Mouse (Mus musculus) small intestine, adult 2 months (tissue): ENCODE results near the gene Cd8a. TPM values are rescaled to one million over a fixed set of nuclear protein-coding genes. Genes with fewer than 3 reads are reported as not detected.

Source experiments
- H3K27ac ChIP-seq: fragments of 200-500 bp; 2 replicates; pipeline ENCODE4 v1.5.1; 2012; ENCODE audit warnings: low read depth, low read length, control low read depth, inconsistent platforms; ENCODE audit not compliant: insufficient read depth
- H3K27me3 ChIP-seq: fragments of 200-500 bp; 2 replicates; pipeline ENCODE4 v1.6.1; 2012; ENCODE audit warnings: mild to moderate bottlenecking, moderate library complexity, low read length, inconsistent platforms; ENCODE audit not compliant: control insufficient read depth, insufficient read depth
- H3K36me3 ChIP-seq: fragments of 200-500 bp; 2 replicates; pipeline ENCODE4 v1.6.1; 2012; ENCODE audit warnings: mild to moderate bottlenecking, low read length, control low read depth, inconsistent platforms; ENCODE audit not compliant: control insufficient read depth, insufficient read depth
- H3K4me1 ChIP-seq: fragments of 200-500 bp; 2 replicates; pipeline ENCODE4 v1.6.1; 2012; ENCODE audit warnings: low read length, inconsistent platforms, mixed read lengths; ENCODE audit not compliant: control insufficient read depth, insufficient read depth, insufficient read length
- H3K4me3 ChIP-seq: fragments of 200-500 bp; 2 replicates; pipeline ENCODE4 v1.5.1; 2012; ENCODE audit warnings: low read depth, mild to moderate bottlenecking, control low read depth, inconsistent platforms, low read length, moderate library complexity
- CTCF ChIP-seq: fragments of 200-500 bp; IDR thresholded peaks from 2 replicates; pipeline ENCODE4 v1.5.1; 2012; ENCODE audit warnings: low read depth, mild to moderate bottlenecking, control low read depth, inconsistent platforms, low read length, moderate library complexity, mixed read lengths; ENCODE audit not compliant: insufficient replicate concordance, insufficient read length; ENCODE audit errors: extremely low read depth
- POLR2A ChIP-seq: fragments of 200-500 bp; IDR thresholded peaks from 2 replicates; pipeline ENCODE4 v1.6.1; 2012; ENCODE audit warnings: low read depth, mild to moderate bottlenecking, control low read depth, inconsistent platforms, low read length, moderate library complexity
- WGBS: fragments of 180-500 bp; shearing (Covaris S2); methylation state at CpG from one replicate; pipeline ENCODE4 v1.1.7; 2018; 5-methylcytosine and 5-hydroxymethylcytosine counted together
- polyA plus RNA-seq: library from polyadenylated mRNA; depleted of rRNA; stranded (reverse); fragments of >200 nt; gene quantifications from 2 replicates; pipeline ENCODE4 v1.2.3, GENCODE M21; 2012

Gene Cd8a
- polyA plus RNA-seq, 1 experiment: 6.4 TPM

- H3K4me1 ChIP-seq: no peaks in the 10 kb centered on the region
- no peak overlapping the region for H3K4me3 ChIP-seq
- WGBS: 87% methylated on average over 5 of the region's 5 CpGs
- H3K27me3 ChIP-seq: no peaks in the 10 kb centered on the region
- no peak overlapping the region for H3K27ac ChIP-seq
- no peaks in the 10 kb centered on the region for H3K36me3 ChIP-seq
- no peak for TF ChIP-seq POLR2A
- TF ChIP-seq CTCF: no peak
Measured at GRCm38 (mm10) chr6:71381654-71382053, 8.4 kb downstream of the Cd8a start.

- H3K27ac ChIP-seq: no peak overlapping the region
- 84% methylated on average over 2 of the region's 2 CpGs for WGBS
Measured at GRCm38 (mm10) chr6:71390496-71390895, 17.3 kb downstream of the Cd8a start.

DNA sequence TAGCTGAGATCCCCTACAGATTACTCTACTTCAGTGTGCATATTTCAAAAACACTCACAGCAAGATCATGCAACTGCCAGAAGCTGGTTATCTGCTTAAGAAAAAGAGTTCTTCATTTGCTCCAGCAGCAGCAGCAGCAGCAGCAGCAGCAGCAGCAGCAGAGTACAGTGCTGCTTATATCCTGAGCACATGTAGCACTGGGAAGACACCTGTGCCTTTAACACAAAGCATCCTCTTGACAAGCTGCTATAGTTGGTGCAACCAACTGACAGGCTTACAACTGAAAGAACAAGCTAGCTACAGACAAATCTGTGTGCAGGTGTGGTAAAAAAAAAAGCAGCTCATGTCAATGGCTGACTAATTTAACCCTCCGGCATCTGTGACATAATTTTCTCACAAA is 22.8 kb downstream of the Cd8a start:
- Histone ChIP-seq H3K4me1 (no peaks in the 10 kb centered on the region), H3K4me3 (no peak overlapping the region), H3K27me3 (no peaks in the 10 kb centered on the region), H3K36me3 (peaks cover 49% of the 10 kb centered on the region), H3K27ac (no peak overlapping the region)
- no peak for TF ChIP-seq POLR2A
- TF ChIP-seq CTCF: no peak
- 92% methylated on average over 1 of the region's 1 CpGs for WGBS

More at GRCm38 (mm10) chr6:71390496-71390895, 17.3 kb downstream of the Cd8a start:
- Histone ChIP-seq H3K4me1 (no peaks in the 10 kb centered on the region), H3K36me3 (peaks cover 27% of the 10 kb centered on the region), H3K27me3 (no peaks in the 10 kb centered on the region), H3K4me3 (no peak overlapping the region)
- TF ChIP-seq CTCF: no peak
- TF ChIP-seq POLR2A: no peak

- H3K4me3 ChIP-seq: no peak overlapping the region
- H3K4me1 ChIP-seq: no peaks in the 10 kb centered on the region
- 93% methylated on average over 6 of the region's 6 CpGs for WGBS
- H3K27me3 ChIP-seq: no peaks in the 10 kb centered on the region
- no peak for TF ChIP-seq CTCF
- TF ChIP-seq POLR2A: no peak
- no peak overlapping the region for H3K27ac ChIP-seq
- H3K36me3 ChIP-seq: peaks cover 47% of the 10 kb centered on the region
Measured at GRCm38 (mm10) chr6:71396761-71397160, 23.5 kb downstream of the Cd8a start.

DNA sequence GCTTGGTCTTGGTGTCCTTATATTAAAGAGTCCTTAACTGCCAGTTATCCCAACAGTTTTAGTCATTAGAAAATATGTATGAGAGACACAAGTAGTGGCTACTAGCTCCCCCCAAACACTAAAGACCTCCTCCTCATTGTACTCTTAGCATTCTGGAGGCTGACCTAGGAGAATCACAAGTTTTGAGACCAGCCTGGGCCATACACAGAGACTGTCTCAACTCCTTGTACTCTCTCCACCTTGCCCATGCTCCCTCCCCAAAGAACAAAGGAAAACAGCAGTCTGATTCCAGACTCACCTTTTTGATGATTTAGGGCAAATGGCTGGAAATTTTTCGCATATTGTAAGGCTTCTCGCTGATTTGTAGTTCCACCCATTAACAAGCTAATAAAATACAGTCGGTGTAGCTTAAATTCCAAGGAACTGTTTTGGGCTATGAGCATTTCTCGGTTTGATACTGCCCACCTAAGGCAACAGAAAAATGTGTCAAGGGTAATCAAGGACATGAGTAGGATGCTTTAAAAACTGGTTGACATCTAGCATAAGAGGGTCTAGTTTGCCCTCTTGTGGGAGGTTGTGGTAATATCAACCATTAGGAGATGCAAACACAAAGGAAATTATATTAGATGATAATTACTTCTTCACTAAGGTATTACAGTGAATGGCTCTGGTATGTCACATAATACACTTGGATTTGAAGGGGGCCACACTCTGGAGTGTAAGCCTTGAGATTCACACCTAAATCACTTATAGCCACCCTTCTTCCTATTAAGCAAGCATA is 25.8 kb downstream of the Cd8a start:
- Histone ChIP-seq H3K4me1 (no peaks in the 10 kb centered on the region), H3K27me3 (no peaks in the 10 kb centered on the region), H3K4me3 (no peak overlapping the region), H3K36me3 (peaks cover 34% of the 10 kb centered on the region), H3K27ac (no peak overlapping the region)
- WGBS: 85% methylated on average over 4 of the region's 4 CpGs
- TF ChIP-seq CTCF (no peak), POLR2A (no peak)

DNA sequence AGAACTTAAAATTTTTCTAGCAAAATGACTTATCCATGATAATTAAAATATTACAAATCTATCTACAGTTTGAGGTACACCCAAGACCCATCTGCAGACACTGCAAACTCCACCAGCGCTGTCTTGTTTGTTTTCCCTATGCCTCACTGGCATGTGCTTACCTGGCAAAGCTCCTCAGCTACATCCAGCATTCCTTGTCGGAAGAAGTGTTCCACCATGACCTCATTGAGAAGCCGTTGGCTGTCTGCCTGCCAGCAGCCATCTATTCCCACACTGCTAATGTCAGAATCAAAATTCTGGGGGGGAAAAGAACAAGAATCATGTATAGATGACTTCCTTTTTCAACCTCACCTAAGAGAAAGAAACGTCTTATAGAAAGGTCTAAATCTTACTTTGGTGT is 41.4 kb downstream of the Cd8a start:
- 72% methylated on average over 4 of the region's 4 CpGs for WGBS
- TF ChIP-seq CTCF: no peak
- TF ChIP-seq POLR2A: no peak
- Histone ChIP-seq H3K4me1 (peaks cover 5% of the 10 kb centered on the region; the same call in 1 of the 2 replicates), H3K36me3 (peaks cover 18% of the 10 kb centered on the region), H3K27ac (no peak overlapping the region), H3K4me3 (no peak overlapping the region), H3K27me3 (no peaks in the 10 kb centered on the region)

GRCm38 (mm10) chr6:71415446-71415845 is 42.2 kb downstream of the Cd8a start:
- peaks cover 10% of the 10 kb centered on the region; the same call in 1 of the 2 replicates for H3K4me1 ChIP-seq
- no peaks in the 10 kb centered on the region for H3K27me3 ChIP-seq
- H3K27ac ChIP-seq: no peak overlapping the region
- H3K4me3 ChIP-seq: no peak overlapping the region
- peaks cover 18% of the 10 kb centered on the region for H3K36me3 ChIP-seq
- 77% methylated on average over 3 of the region's 3 CpGs for WGBS
- no peak for TF ChIP-seq POLR2A
- TF ChIP-seq CTCF: no peak
